Mouse (Mus musculus) midbrain, embryonic 12.5 days (tissue): ENCODE measurements at regions not wholly inside any gene's neighbourhood (a gene's known extent, or its start where the extent isn't known, plus 50 kb on each side); places are given as distances from the start of the nearest gene placed in this dataset.

Experiments used
- ATAC-seq: fragments of 200-750 bp; cut with Nextera tagmentation; 2 replicates; pipeline ENCODE4 v1.8.0; 2017; ENCODE audit warnings: low read depth, moderate TSS enrichment, moderate library complexity; ENCODE audit not compliant: low FRiP score
- H3K27ac ChIP-seq: fragments of 300-500 bp; sonication (generic); replicated peaks from 2 replicates; pipeline ENCODE4 v1.5.1; 2016; ENCODE audit warnings: mild to moderate bottlenecking
- H3K27me3 ChIP-seq: fragments of 300-500 bp; sonication (generic); 2 replicates; pipeline ENCODE4 v1.6.1; 2016; ENCODE audit warnings: mild to moderate bottlenecking
- H3K36me3 ChIP-seq: fragments of 300-500 bp; sonication (generic); 2 replicates; pipeline ENCODE4 v1.6.1; 2016
- H3K4me1 ChIP-seq: fragments of 300-500 bp; sonication (generic); 2 replicates; pipeline ENCODE4 v1.6.1; 2016
- H3K4me2 ChIP-seq: fragments of 300-500 bp; sonication (generic); replicated peaks from 2 replicates; pipeline ENCODE4 v1.6.1; 2016; ENCODE audit warnings: mild to moderate bottlenecking, moderate library complexity
- H3K4me3 ChIP-seq: fragments of 300-500 bp; sonication (generic); 2 replicates; pipeline ENCODE4 v1.5.1; 2016; ENCODE audit warnings: mild to moderate bottlenecking
- H3K9ac ChIP-seq: fragments of 300-500 bp; sonication (generic); replicated peaks from 2 replicates; pipeline ENCODE4 v1.6.1; 2016; ENCODE audit warnings: mild to moderate bottlenecking, moderate library complexity
- H3K9me3 ChIP-seq: fragments of 300-500 bp; sonication (generic); 2 replicates; pipeline ENCODE4 v1.6.1; 2016; ENCODE audit warnings: mild to moderate bottlenecking
- WGBS: fragments of 180-500 bp; shearing (Covaris S2); methylation state at CpG from one replicate; pipeline ENCODE4 v1.1.7; 2016; 5-methylcytosine and 5-hydroxymethylcytosine counted together

- H3K27me3 ChIP-seq, result no peaks in the 10 kb centered on the region; the same call in 1 of the 2 replicates
- no peak overlapping the region for H3K27ac ChIP-seq
- H3K4me2 ChIP-seq, result no peak overlapping the region
- ATAC-seq, result no peak
- H3K36me3 ChIP-seq, result no peaks in the 10 kb centered on the region
- no peaks in the 10 kb centered on the region for H3K9me3 ChIP-seq
- H3K4me3 ChIP-seq, result no peak overlapping the region
- WGBS, result 84% methylated on average over 5 of the region's 5 CpGs
- no peaks in the 10 kb centered on the region for H3K4me1 ChIP-seq
- no peak overlapping the region for H3K9ac ChIP-seq
Observed at GRCm38 (mm10) chr13:59216686-59217298, 368.2 kb downstream of the Agtpbp1 start.

- no peak overlapping the region for H3K9ac ChIP-seq
- no peaks in the 10 kb centered on the region for H3K9me3 ChIP-seq
- H3K27me3 ChIP-seq, result no peaks in the 10 kb centered on the region; the same call in 1 of the 2 replicates
- H3K4me3 ChIP-seq, result no peak overlapping the region
- 84% methylated on average over 15 of the region's 15 CpGs for WGBS
- peaks cover 11% of the 10 kb centered on the region for H3K4me1 ChIP-seq
- H3K36me3 ChIP-seq, result no peaks in the 10 kb centered on the region
- no peak for ATAC-seq
- H3K4me2 ChIP-seq, result no peak overlapping the region
- no peak overlapping the region for H3K27ac ChIP-seq
Observed at GRCm38 (mm10) chr13:59212296-59212701, 372.7 kb downstream of the Agtpbp1 start.

DNA sequence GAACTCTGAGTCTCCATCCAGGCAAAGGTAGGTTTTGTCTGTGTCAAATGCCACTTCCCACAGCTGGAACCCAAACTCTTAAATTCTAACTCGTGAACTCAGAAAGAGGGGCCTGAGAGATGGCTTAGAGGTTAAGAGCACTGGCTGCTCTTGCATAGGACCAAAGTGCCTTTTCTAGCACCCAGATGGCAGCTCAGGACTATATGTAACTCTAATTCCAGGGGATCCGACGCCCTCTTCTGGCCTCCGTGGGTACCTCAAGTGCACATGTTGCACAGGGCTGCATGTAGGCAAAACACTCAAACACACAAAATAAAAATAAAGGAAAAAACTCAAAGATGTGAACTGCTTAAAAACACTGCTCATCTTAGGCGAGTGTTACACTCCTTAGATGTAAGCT lies 374.2 kb downstream of the Agtpbp1 start:
- Histone ChIP-seq H3K9ac (no peak overlapping the region), H3K9me3 (no peaks in the 10 kb centered on the region), H3K4me1 (peaks cover 11% of the 10 kb centered on the region), H3K36me3 (no peaks in the 10 kb centered on the region), H3K4me2 (no peak overlapping the region), H3K4me3 (no peak overlapping the region), H3K27ac (no peak overlapping the region), H3K27me3 (no peaks in the 10 kb centered on the region)
- 61% methylated on average over 5 of the region's 5 CpGs for WGBS
- no peak for ATAC-seq

- H3K4me3 ChIP-seq, result no peak overlapping the region
- no peaks in the 10 kb centered on the region for H3K9me3 ChIP-seq
- peaks cover 11% of the 10 kb centered on the region for H3K4me1 ChIP-seq
- ATAC-seq, result no peak
- 87% methylated on average over 3 of the region's 3 CpGs for WGBS
- H3K4me2 ChIP-seq, result no peak overlapping the region
- H3K27ac ChIP-seq, result no peak overlapping the region
- no peaks in the 10 kb centered on the region for H3K36me3 ChIP-seq
- no peaks in the 10 kb centered on the region for H3K27me3 ChIP-seq
- no peak overlapping the region for H3K9ac ChIP-seq
Observed at GRCm38 (mm10) chr13:59206186-59206585, 378.8 kb downstream of the Agtpbp1 start.

DNA sequence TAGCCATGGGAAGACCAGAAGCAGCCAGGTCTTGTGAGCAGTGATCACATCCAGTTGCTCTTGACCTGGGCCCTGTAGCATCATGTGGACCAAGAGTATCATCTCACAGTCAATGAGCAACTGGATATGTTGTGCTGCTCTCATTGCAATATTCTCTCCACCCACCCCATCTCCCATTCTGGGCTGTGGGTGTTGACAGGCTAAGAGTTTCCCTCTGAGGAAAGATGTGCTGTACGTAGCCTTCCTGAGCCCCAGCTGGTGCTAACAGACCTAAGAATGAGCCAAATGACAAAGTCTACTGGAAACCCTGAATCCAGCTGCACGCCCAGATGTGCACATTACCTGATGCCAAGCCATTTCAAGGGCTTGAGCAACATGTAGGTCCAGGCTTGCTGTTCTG lies 380.5 kb downstream of the Agtpbp1 start:
- Histone ChIP-seq H3K4me2 (no peak overlapping the region), H3K27ac (no peak overlapping the region), H3K4me3 (no peak overlapping the region), H3K9me3 (no peaks in the 10 kb centered on the region), H3K4me1 (no peaks in the 10 kb centered on the region), H3K36me3 (no peaks in the 10 kb centered on the region), H3K9ac (no peak overlapping the region), H3K27me3 (no peaks in the 10 kb centered on the region)
- WGBS, result 93% methylated on average over 2 of the region's 2 CpGs
- no peak for ATAC-seq

DNA sequence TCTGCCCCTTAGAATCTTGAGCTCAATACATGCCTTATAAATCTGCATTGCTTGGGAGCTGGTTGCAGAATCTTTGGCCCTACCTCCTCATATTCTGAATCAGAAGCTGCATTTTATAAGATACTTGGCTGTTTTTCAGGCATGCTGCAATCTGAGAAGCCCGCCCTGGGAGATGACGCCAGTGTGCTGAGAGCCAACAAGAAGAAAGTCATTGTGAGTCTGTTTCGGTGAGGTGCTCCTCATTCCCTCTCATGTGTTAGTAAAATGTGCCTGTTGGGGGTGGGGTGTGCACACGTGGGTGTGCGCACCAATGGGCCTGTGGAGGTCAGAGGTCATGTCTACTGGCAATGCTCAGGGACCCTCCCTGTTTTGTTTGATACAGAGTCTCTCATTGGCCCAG lies 388.7 kb downstream of the Agtpbp1 start:
- 80% methylated on average over 5 of the region's 5 CpGs for WGBS

GRCm38 (mm10) chr13:59188431-59188830 lies 382.1 kb downstream of the Ntrk2 start:
- Histone ChIP-seq H3K4me2 (no peak overlapping the region), H3K27ac (no peak overlapping the region), H3K4me3 (no peak overlapping the region), H3K9me3 (no peaks in the 10 kb centered on the region), H3K9ac (no peak overlapping the region), H3K36me3 (no peaks in the 10 kb centered on the region), H3K4me1 (no peaks in the 10 kb centered on the region), H3K27me3 (no peaks in the 10 kb centered on the region)
- ATAC-seq, result no peak
- WGBS, result 84% methylated on average over 11 of the region's 11 CpGs

More for the DNA sequence above, 388.7 kb downstream of the Agtpbp1 start:
- H3K9ac ChIP-seq, result no peak overlapping the region
- ATAC-seq, result no peak
- no peaks in the 10 kb centered on the region for H3K9me3 ChIP-seq
- no peak overlapping the region for H3K27ac ChIP-seq
- H3K4me1 ChIP-seq, result no peaks in the 10 kb centered on the region
- H3K4me2 ChIP-seq, result no peak overlapping the region
- no peaks in the 10 kb centered on the region for H3K36me3 ChIP-seq
- H3K4me3 ChIP-seq, result no peak overlapping the region
- no peaks in the 10 kb centered on the region for H3K27me3 ChIP-seq
